Mouse (Mus musculus) C2C12 (cell line): Measurements from ENCODE around the gene Ttc29.

Source experiments
- CEBPB ChIP-seq: IDR thresholded peaks from one replicate; pipeline ENCODE4 v1.6.1; 2011; ENCODE audit warnings: low read depth, mild to moderate bottlenecking, control low read depth, moderate library complexity
- CTCF ChIP-seq: IDR thresholded peaks from one replicate; pipeline ENCODE4 v1.5.1; 2011; ENCODE audit not compliant: control insufficient read depth, insufficient read depth, insufficient read length
- MAX ChIP-seq: IDR thresholded peaks from one replicate; pipeline ENCODE4 v1.6.1; 2011; ENCODE audit warnings: mild to moderate bottlenecking, control low read depth

GRCm38 (mm10) chr8:78426875-78427768, 214.0 kb downstream of the Ttc29 start:
- TF ChIP-seq CTCF (no peak), CEBPB (no peak), MAX (no peak)
